In the genomic region with DNA sequence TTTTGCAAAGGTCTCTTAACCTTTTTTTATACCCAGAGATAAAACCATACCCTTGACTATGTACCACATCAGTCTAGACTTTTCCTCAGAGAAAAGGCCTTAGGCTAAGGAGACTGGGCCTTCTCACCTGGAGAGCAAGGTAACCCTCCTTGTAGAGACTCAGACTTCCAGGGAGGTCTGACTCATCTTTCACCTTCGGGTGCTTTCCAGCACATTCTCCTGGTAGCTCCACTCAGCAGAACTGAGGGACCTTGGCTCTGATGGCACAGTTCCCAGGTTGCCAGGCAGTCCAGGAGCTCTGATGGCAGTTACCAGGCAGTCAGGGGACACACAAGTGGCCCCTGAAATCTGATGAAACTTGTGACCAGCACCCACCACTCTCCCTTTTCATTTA, we compare ENCODE assay signal across 8 mouse cellular contexts. TPM values are rescaled to one million over a fixed set of nuclear protein-coding genes. Genes with fewer than 3 reads are reported as not detected.
DNase-seq lines count a peak whose midpoint lies in the region; ATAC-seq and TF ChIP-seq lines count a peak whose summit lies in the region.

No protein-coding gene starts in this region.

- H3K4me2 ChIP-seq in hindbrain, embryonic 14.5 days (replicated peaks), result peak overlapping the region; percentile 99
- peak overlapping the region; percentile 84 for H3K4me2 ChIP-seq in midbrain, embryonic 12.5 days (replicated peaks)

- no peak for DNase-seq in spleen, adult 2 months (ENCODE audit: low read depth in 1 of 2, low spot score in 2 of 2)
- no peak for DNase-seq in spleen, postnatal 4 days (ENCODE audit: low spot score in 2 of 2)
- DNase-seq in hindbrain, embryonic 14.5 days (ENCODE audit: low spot score), result no peak
- DNase-seq in B cell, adult 2 months, result no peak
- no peak for DNase-seq in layer of hippocampus, postnatal 36 days
- DNase-seq in thymus, postnatal 4 days, result no peak

- peaks cover 14% of the 10 kb centered on the region for H3K36me3 ChIP-seq in spleen, adult 2 months (ENCODE audit: control insufficient read depth, insufficient read depth, low read length)
- H3K36me3 ChIP-seq in hindbrain, embryonic 14.5 days (replicated peaks; ENCODE audit: control insufficient read depth, insufficient read depth), result peaks cover 4% of the 10 kb centered on the region; the same call in 1 of the 2 replicates
- no peaks in the 10 kb centered on the region for H3K36me3 ChIP-seq in midbrain, embryonic 12.5 days

- H3K9ac ChIP-seq in hindbrain, embryonic 14.5 days, result peak overlapping the region; percentile 90; the same call in 1 of the 2 replicates
- no peak overlapping the region for H3K9ac ChIP-seq in midbrain, embryonic 12.5 days (replicated peaks)

- H3K9me3 ChIP-seq in hindbrain, embryonic 14.5 days (ENCODE audit: control insufficient read depth, low read length), result no peaks in the 10 kb centered on the region
- H3K9me3 ChIP-seq in midbrain, embryonic 12.5 days, result no peaks in the 10 kb centered on the region

- peaks cover 2% of the 10 kb centered on the region; the same call in 1 of the 2 replicates for H3K4me1 ChIP-seq in spleen, adult 2 months (ENCODE audit: control insufficient read depth, insufficient read depth, insufficient read length)
- peaks cover 4% of the 10 kb centered on the region; the same call in 1 of the 2 replicates for H3K4me1 ChIP-seq in cortical plate, adult 2 months (ENCODE audit: control insufficient read depth, insufficient read depth, low read length)
- H3K4me1 ChIP-seq in hindbrain, embryonic 14.5 days (replicated peaks; ENCODE audit: control insufficient read depth, insufficient read depth, low read length), result peaks cover 34% of the 10 kb centered on the region
- H3K4me1 ChIP-seq in midbrain, embryonic 12.5 days, result peaks cover 39% of the 10 kb centered on the region

- TF ChIP-seq CTCF in spleen, adult 2 months (IDR thresholded peaks at IDR 0.05; ENCODE audit: extremely low read depth, insufficient read depth, insufficient read length, insufficient replicate concordance), result no peak
- no peak for TF ChIP-seq CTCF in cortical plate, adult 2 months (IDR thresholded peaks at IDR 0.05; ENCODE audit: extremely low read depth, insufficient read depth, low read length)

- no peak for ATAC-seq in hindbrain, embryonic 14.5 days (ENCODE audit: low FRiP score)
- ATAC-seq in midbrain, embryonic 12.5 days (ENCODE audit: low FRiP score, low read depth), result no peak

- peak overlapping the region; percentile 40 for H3K27ac ChIP-seq in spleen, adult 2 months (ENCODE audit: insufficient read depth, low read length)
- peak overlapping the region; percentile 18; the same call in 1 of the 2 replicates for H3K27ac ChIP-seq in cortical plate, adult 2 months (ENCODE audit: insufficient read depth, low read length)
- 0 out of 2 replicates have a peak overlapping the region, but pooled peaks have one; percentile 90 for H3K27ac ChIP-seq in hindbrain, embryonic 14.5 days
- no peak overlapping the region for H3K27ac ChIP-seq in midbrain, embryonic 12.5 days (replicated peaks)

- TF ChIP-seq POLR2A in spleen, adult 2 months (IDR thresholded peaks at IDR 0.05; ENCODE audit: low read depth, low read length), result no peak
- no peak for TF ChIP-seq POLR2A in cortical plate, adult 2 months (IDR thresholded peaks at IDR 0.05; ENCODE audit: extremely low read depth, insufficient read depth, low read length)

- WGBS in spleen, adult 2 months, result 54% methylated on average over 1 of the region's 1 CpGs
- 81% methylated on average over 1 of the region's 1 CpGs for WGBS in hindbrain, embryonic 14.5 days
- WGBS in midbrain, embryonic 12.5 days, result 72% methylated on average over 1 of the region's 1 CpGs

- H3K27me3 ChIP-seq in spleen, adult 2 months (ENCODE audit: control insufficient read depth, insufficient read depth, low read length), result no peaks in the 10 kb centered on the region
- no peaks in the 10 kb centered on the region for H3K27me3 ChIP-seq in hindbrain, embryonic 14.5 days (ENCODE audit: control insufficient read depth, insufficient read depth, low read length)
- no peaks in the 10 kb centered on the region for H3K27me3 ChIP-seq in midbrain, embryonic 12.5 days

- H3K4me3 ChIP-seq in spleen, adult 2 months (ENCODE audit: extremely low read depth, insufficient read depth, insufficient read length), result peak overlapping the region; percentile 3; the same call in 1 of the 2 replicates
- H3K4me3 ChIP-seq in cortical plate, adult 2 months (ENCODE audit: insufficient read depth, low read length), result peak overlapping the region; percentile 88
- H3K4me3 ChIP-seq in hindbrain, embryonic 14.5 days (replicated peaks; ENCODE audit: low read length), result peak overlapping the region; percentile 75
- H3K4me3 ChIP-seq in midbrain, embryonic 12.5 days, result peak overlapping the region; percentile 83; the same call in 1 of the 2 replicates

RNA-seq across cellular contexts. Expression of a gene that starts 2.4 kb away (rescaled TPM):
- 152 and 168 TPM in 2 replicates for polyA plus RNA-seq in spleen, adult 2 months (2012; rRNA removed)
- 35.7 and 38.3 TPM in 2 replicates for polyA plus RNA-seq in cortical plate, adult 2 months (2012; rRNA removed)
- polyA plus RNA-seq in hindbrain, embryonic 14.5 days (2014; fragmentation: Nextera tagmentation; extraction: Ambion mirVana), result 8.8 and 10.5 TPM in 2 replicates
- 47.6 and 51.6 TPM in 2 replicates for polyA plus RNA-seq in midbrain, embryonic 12.5 days (2016; fragmentation: Nextera tagmentation; extraction: Ambion mirVana)
- total RNA-seq in layer of hippocampus, postnatal 36 days (2021), result 10 to 100 TPM; 89.5 to 96.2 TPM

RNA-seq across cellular contexts. Expression of a gene that starts 53.4 kb away (rescaled TPM):
- polyA plus RNA-seq in spleen, adult 2 months (2012; rRNA removed), result 11.9 and 12.0 TPM in 2 replicates
- polyA plus RNA-seq in cortical plate, adult 2 months (2012; rRNA removed), result 22.5 and 22.7 TPM in 2 replicates
- polyA plus RNA-seq in hindbrain, embryonic 14.5 days (2014; fragmentation: Nextera tagmentation; extraction: Ambion mirVana), result 45.6 and 45.9 TPM in 2 replicates
- polyA plus RNA-seq in midbrain, embryonic 12.5 days (2016; fragmentation: Nextera tagmentation; extraction: Ambion mirVana), result 37.4 and 39.6 TPM in 2 replicates
- 10 to 100 TPM; 14.3 to 18.1 TPM for total RNA-seq in layer of hippocampus, postnatal 36 days (2021)

RNA-seq across cellular contexts. Expression of a gene that starts 53.7 kb away (rescaled TPM):
- polyA plus RNA-seq in spleen, adult 2 months (2012; rRNA removed), result 55.4 and 62.1 TPM in 2 replicates
- 96.3 and 98.7 TPM in 2 replicates for polyA plus RNA-seq in cortical plate, adult 2 months (2012; rRNA removed)
- polyA plus RNA-seq in hindbrain, embryonic 14.5 days (2014; fragmentation: Nextera tagmentation; extraction: Ambion mirVana), result 94.2 and 110 TPM in 2 replicates
- 110 and 115 TPM in 2 replicates for polyA plus RNA-seq in midbrain, embryonic 12.5 days (2016; fragmentation: Nextera tagmentation; extraction: Ambion mirVana)
- total RNA-seq in layer of hippocampus, postnatal 36 days (2021), result 10 to 100 TPM; 69.8 to 71.1 TPM

Comparison
In these comparisons a context has a peak if more than half of its experiments do, and no peak if none do; other contexts are left out.
1. H3K4me3 ChIP-seq: peak in every context shown above with its lines; median percentile 88 in cortical plate, adult 2 months; 83 in midbrain, embryonic 12.5 days; 75 in hindbrain, embryonic 14.5 days; 3 in spleen, adult 2 months.